Mouse (Mus musculus) G1E-ER4 (cell line): ENCODE measurements around the gene Wdr25. TPM values are rescaled to one million over a fixed set of nuclear protein-coding genes. Genes with fewer than 3 reads are reported as not detected.

Source experiments
- GATA1 ChIP-seq: IDR thresholded peaks from one replicate; pipeline ENCODE4 v1.8.0; 2012; ENCODE audit warnings: low read length, inconsistent platforms
- polyA plus RNA-seq: library from polyadenylated mRNA; stranded (reverse); fragments of >175 nt; gene quantifications from 2 replicates; pipeline ENCODE4 v1.2.3, GENCODE M21; 2012

The Wdr25 gene
- polyA plus RNA-seq, 1 experiment = 4.1 TPM

- TF ChIP-seq GATA1 = no peak
These were observed 145.9 kb downstream of the Wdr25 start for GRCm38 (mm10) chr12:109039311-109039710.

GRCm38 (mm10) chr12:109044497-109044896 is 151.1 kb downstream of the Wdr25 start:
- no peak for TF ChIP-seq GATA1

GRCm38 (mm10) chr12:109045581-109045980 is 152.2 kb downstream of the Wdr25 start:
- no peak for TF ChIP-seq GATA1

GRCm38 (mm10) chr12:109049949-109050348 is 156.5 kb downstream of the Wdr25 start:
- TF ChIP-seq GATA1 = no peak

- TF ChIP-seq GATA1 = no peak
These were observed 159.8 kb downstream of the Wdr25 start for GRCm38 (mm10) chr12:109053020-109053806.

- TF ChIP-seq GATA1 = no peak
These were observed 164.3 kb downstream of the Wdr25 start for GRCm38 (mm10) chr12:109057736-109058135.

- no peak for TF ChIP-seq GATA1
These were observed 165.2 kb downstream of the Wdr25 start for GRCm38 (mm10) chr12:109058660-109059059.

- TF ChIP-seq GATA1 = no peak
These were observed 174.2 kb downstream of the Wdr25 start for GRCm38 (mm10) chr12:109067561-109068135.

GRCm38 (mm10) chr12:109068167-109068653 is 174.8 kb downstream of the Wdr25 start, which contains the start of gene Begain:
TSS of gene Begain (minus strand) at chr12:109068217.
- no peak for TF ChIP-seq GATA1

- TF ChIP-seq GATA1 = no peak
These were observed 175.3 kb downstream of the Wdr25 start for GRCm38 (mm10) chr12:109068738-109069137.

GRCm38 (mm10) chr12:109069751-109070150 is 176.3 kb downstream of the Wdr25 start:
- no peak for TF ChIP-seq GATA1

- no peak for TF ChIP-seq GATA1
These were observed 177.8 kb downstream of the Wdr25 start for GRCm38 (mm10) chr12:109071248-109071647.

GRCm38 (mm10) chr12:109074106-109074505 is 180.7 kb downstream of the Wdr25 start:
- no peak for TF ChIP-seq GATA1

GRCm38 (mm10) chr12:109074777-109075285 is 181.4 kb downstream of the Wdr25 start:
- no peak for TF ChIP-seq GATA1

- no peak for TF ChIP-seq GATA1
These were observed 183.6 kb downstream of the Wdr25 start for GRCm38 (mm10) chr12:109077036-109077435.

Other genes with a start within 250 kb of the Wdr25 start
- gene Degs2, start 191.3 kb upstream of the Wdr25 start, polyA plus RNA-seq = not detected in 2 replicates
- gene Yy1, start 100.7 kb upstream of the Wdr25 start, polyA plus RNA-seq = 52.9 and 62.6 TPM in 2 replicates
- gene Slc25a29, start 57.7 kb upstream of the Wdr25 start, polyA plus RNA-seq = 1.1 and 1.6 TPM in 2 replicates
- gene Slc25a47, start 57.6 kb upstream of the Wdr25 start, polyA plus RNA-seq = 3.2 and 3.4 TPM in 2 replicates
- 38.6 and 104 TPM in 2 replicates for gene Wars, start 543 bp downstream of the Wdr25 start, polyA plus RNA-seq
- not detected in 2 replicates for gene Begain, start 174.6 kb downstream of the Wdr25 start, polyA plus RNA-seq